Mouse (Mus musculus): ENCODE data around the gene Mgat4a.

- TF ChIP-seq CTCF (IDR thresholded peaks at IDR 0.05), result no peak
- no peak for TF ChIP-seq POLR2A (IDR thresholded peaks at IDR 0.05; ENCODE audit: insufficient read depth, low read depth, low read length)
- TF ChIP-seq EP300 (IDR thresholded peaks at IDR 0.05; ENCODE audit: insufficient read depth, low read depth, low read length), result no peak
These were observed 8.7 kb upstream of the Mgat4a start for GRCm38 (mm10) chr1:37549501-37549900.
